Mouse (Mus musculus) MEL (cell line): ENCODE data around the gene Stab1.

Experiments used
- BHLHE40 ChIP-seq: IDR thresholded peaks from 2 replicates; pipeline ENCODE4 v1.6.1; 2012; ENCODE audit warnings: low read depth, mild to moderate bottlenecking, inconsistent platforms, low read length, improper control_type of control experiment, borderline replicate concordance
- EP300 ChIP-seq, 2 experiments: IDR thresholded peaks; 2 replicates each; pipeline ENCODE4 v1.6.1; 2011; ENCODE audit warnings: improper control_type of control experiment in 2 of 2, low read length in 2 of 2, low read depth in 1 of 2, mild to moderate bottlenecking in 1 of 2
- GATA1 ChIP-seq: IDR thresholded peaks from 2 replicates; pipeline ENCODE4 v1.6.1; 2011; ENCODE audit warnings: low read depth, low read length, improper control_type of control experiment
- KAT2A ChIP-seq: conservative IDR thresholded peaks from 2 replicates; pipeline ENCODE4 v1.6.1; 2012; ENCODE audit warnings: low read depth, low read length, improper control_type of control experiment, inconsistent platforms
- MYB ChIP-seq: IDR thresholded peaks from 2 replicates; pipeline ENCODE4 v1.6.1; 2011; ENCODE audit warnings: mild to moderate bottlenecking, low read depth, low read length, improper control_type of control experiment

- no peak for TF ChIP-seq EP300 (IDR thresholded peaks at IDR 0.05; ENCODE audit: low read depth in 1 of 2, low read length in 2 of 2)
- TF ChIP-seq KAT2A: no peak
- no peak for TF ChIP-seq GATA1
- TF ChIP-seq MYB: no peak
- no peak for TF ChIP-seq BHLHE40
Observed at GRCm38 (mm10) chr14:31164067-31164466, 4.4 kb downstream of the Stab1 start.
